Mouse (Mus musculus) cerebellum, adult 2 months (tissue): ENCODE data around the gene Zfp580.

Experiments
- CTCF ChIP-seq: fragments of 200-500 bp; IDR thresholded peaks from 2 replicates; pipeline ENCODE4 v1.5.1; 2011; ENCODE audit warnings: low read depth, mild to moderate bottlenecking, control low read depth, low read length, moderate library complexity, borderline replicate concordance; ENCODE audit not compliant: insufficient read depth
- POLR2A ChIP-seq: fragments of 200-500 bp; IDR thresholded peaks from 2 replicates; pipeline ENCODE4 v1.6.1; 2011; ENCODE audit warnings: low read length, control low read depth, borderline replicate concordance; ENCODE audit not compliant: insufficient read depth

GRCm38 (mm10) chr7:5035628-5036027, 15.7 kb upstream of the Zfp580 start:
- no peak for TF ChIP-seq CTCF
- TF ChIP-seq POLR2A = no peak
